Mouse (Mus musculus): ENCODE results near the gene Actn4.

The Actn4 gene

DNA sequence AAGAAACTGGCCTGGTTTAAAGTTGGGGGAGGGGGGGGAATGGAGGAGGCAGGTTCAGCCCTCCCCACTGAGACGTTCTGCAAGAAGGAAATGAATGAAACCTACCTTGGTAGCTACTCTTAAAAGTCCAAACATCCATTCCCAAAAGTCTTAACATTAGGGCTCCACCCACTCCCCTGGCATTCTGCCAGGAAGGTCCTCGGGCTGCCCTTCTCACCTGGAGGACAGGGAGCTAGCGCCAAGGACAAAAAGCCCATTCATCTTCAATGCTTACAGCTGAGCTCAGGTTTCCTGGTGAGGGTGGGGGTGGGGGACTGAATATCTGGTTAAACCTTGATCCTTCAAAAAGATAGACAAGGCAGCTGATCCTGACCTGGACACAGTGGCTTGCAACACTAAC is 32.8 kb downstream of the Actn4 start:
- ChIA-PET POLR2A (interaction anchor here (0.6 to 5.5 kb wide), 27 partner anchors 8 to 187 kb away, joined by 3 to 31 read pairs (median 4); partner anchors contain the start of genes Eif3k (in 2 of the 4), Map4k1 (in 2 of the 4), Actn4 (in 1 of the 4) and Capn12 (in 1 of the 4)), CTCF (interaction anchor here in 3 of 4 experiments (0.6 to 1.2 kb wide), 6 partner anchors 9 to 130 kb away, joined by 3 to 7 read pairs (median 4); no protein-coding TSS in a partner anchor)

DNA sequence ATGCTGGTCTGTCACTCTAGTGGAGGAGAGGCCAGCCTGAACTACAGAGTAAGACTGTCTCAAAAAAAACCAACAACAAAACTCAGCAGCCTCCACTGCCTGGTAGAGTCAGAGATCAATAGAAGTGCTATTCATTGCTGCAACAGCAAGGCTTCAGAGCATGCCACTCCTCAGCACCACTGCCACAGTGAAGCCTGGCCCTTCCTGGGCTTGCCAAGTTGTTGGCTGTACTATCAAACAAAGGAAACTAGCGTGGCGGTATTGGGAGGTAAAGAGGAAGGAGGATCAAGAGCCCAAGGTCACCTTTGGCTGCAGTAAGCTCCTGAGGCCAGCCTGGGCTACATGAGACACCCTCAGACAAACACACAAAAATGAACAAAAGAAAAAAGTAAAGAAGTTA is 36.0 kb downstream of the Actn4 start:
- ChIA-PET CTCF (interaction anchor here in 3 of 4 experiments (0.5 to 1.3 kb wide), 4 partner anchors 9 to 66 kb away, joined by 3 to 8 read pairs (median 4); no protein-coding TSS in a partner anchor), POLR2A (interaction anchor here (0.6 to 5.5 kb wide), 15 partner anchors 9 to 116 kb away, joined by 3 to 31 read pairs (median 3); no protein-coding TSS in a partner anchor)

DNA sequence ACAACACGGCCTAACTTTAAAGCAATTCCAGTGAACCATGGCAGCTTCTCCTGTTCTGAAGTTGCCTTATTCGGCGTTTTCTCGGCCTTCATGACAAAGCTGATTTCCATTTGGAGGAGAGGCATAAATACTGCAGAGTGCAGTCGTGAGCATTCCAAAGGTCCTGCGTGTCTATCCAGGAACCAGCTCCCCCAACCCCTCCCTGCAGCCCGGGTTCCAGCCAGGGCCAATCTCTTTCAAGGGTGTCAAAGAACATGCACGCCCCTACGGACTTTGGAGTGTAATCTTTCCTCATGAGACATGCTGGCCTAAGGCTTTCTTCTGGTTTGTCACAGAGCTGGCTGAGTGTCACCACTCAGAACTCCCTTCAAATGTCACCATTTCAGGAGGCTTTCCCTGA is 36.8 kb downstream of the Actn4 start:
- ChIA-PET POLR2A (interaction anchor here (0.8 to 5.5 kb wide), 13 partner anchors 9 to 115 kb away, joined by 3 to 31 read pairs (median 4); no protein-coding TSS in a partner anchor), CTCF (interaction anchor here in 3 of 4 experiments (0.5 to 1.3 kb wide), 6 partner anchors 8 to 198 kb away, joined by 3 to 8 read pairs (median 3); no protein-coding TSS in a partner anchor)

DNA sequence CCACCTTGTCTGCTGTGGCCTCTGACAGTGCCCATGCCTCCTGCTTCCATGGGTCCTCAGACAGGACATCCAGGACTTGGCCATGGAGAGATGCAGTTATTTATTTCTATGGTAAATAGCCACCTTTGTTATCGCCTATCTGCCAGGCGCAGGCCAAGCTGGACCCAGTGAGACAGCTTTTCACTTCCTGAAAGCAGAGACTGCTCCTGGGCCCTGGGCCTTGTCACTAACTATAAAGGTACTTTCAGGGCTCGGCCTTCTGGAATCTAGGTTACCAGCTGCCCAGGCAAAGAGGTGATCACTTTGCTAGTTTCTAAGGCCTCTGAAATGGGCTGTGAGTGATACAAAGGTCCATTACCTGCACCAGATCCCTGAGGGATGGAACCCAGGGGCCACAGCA is 37.3 kb downstream of the Actn4 start:
- POLR2A ChIA-PET = interaction anchor here in 3 of 4 experiments (0.8 to 5.5 kb wide), 16 partner anchors 7 to 115 kb away, joined by 3 to 31 read pairs (median 4); partner anchors contain the start of genes Eif3k (in 1 of the 3) and Map4k1 (in 1 of the 3)

DNA sequence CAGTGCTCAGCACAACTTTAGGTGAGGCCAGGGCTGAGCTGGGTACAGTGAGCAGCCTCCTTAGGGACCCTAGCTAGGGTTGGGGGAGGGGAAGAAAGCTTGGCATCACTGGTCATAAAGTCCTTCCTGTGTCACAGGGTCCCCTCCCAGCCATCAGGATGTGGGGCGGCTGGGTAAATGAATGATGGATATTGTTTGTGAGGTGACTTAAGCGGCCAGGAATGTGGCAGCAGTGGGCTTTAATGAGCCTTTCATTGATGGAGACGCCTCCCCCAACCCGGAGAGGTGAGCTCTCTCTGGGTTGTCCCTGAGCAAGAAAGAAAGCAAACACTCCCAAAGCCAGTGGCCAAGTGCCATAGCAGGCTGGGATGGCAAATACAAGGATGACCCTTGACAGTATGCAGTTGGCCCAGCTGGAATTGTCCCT is 38.3 kb downstream of the Actn4 start:
- POLR2A ChIA-PET = interaction anchor here in 3 of 4 experiments (0.6 to 4.5 kb wide), 23 partner anchors 8 to 183 kb away, joined by 3 to 26 read pairs (median 5); partner anchors contain the start of genes Capn12 (in 1 of the 3), Eif3k (in 1 of the 3), Map4k1 (in 1 of the 3) and Mrps12 (in 1 of the 3)
- CTCF ChIA-PET = interaction anchor here in 2 of 4 experiments (0.6 to 1.0 kb wide), 3 partner anchors 41 to 397 kb away, joined by 3 to 7 read pairs (median 4); no protein-coding TSS in a partner anchor

More for the DNA sequence above, 37.3 kb downstream of the Actn4 start:
- CTCF ChIA-PET = interaction anchor here in 3 of 4 experiments (0.6 to 1.3 kb wide), 4 partner anchors 8 to 131 kb away, joined by 3 to 8 read pairs (median 3); no protein-coding TSS in a partner anchor

DNA sequence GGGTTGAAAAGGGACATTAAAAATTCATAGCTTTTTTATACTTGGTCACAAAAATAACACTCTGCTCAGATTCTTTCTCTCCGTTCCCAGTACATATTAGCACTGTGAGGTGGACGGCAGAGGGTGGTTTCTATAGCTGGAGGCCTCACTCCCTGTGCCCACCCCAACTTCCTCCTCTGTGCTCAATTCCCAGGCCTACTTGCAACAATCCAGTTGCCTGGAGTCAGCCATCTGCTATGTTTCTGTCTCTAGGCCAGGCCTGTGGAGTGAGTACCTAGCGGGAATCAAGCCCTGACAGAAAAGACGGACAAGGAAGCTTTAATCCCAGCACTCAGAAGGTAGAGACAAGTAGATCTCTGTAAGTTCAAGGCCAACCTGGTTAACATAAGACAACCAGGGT is 39.5 kb downstream of the Actn4 start:
- POLR2A ChIA-PET = interaction anchor here (0.5 to 4.5 kb wide), 23 partner anchors 7 to 487 kb away, joined by 3 to 26 read pairs (median 4); partner anchors contain the start of genes Eif3k (in 1 of the 4) and Map4k1 (in 1 of the 4)
- CTCF ChIA-PET = interaction anchor here in 1 of 4 experiments (0.5 kb wide), 1 partner anchor 142 kb away, joined by 4 read pairs; no protein-coding TSS in a partner anchor

DNA sequence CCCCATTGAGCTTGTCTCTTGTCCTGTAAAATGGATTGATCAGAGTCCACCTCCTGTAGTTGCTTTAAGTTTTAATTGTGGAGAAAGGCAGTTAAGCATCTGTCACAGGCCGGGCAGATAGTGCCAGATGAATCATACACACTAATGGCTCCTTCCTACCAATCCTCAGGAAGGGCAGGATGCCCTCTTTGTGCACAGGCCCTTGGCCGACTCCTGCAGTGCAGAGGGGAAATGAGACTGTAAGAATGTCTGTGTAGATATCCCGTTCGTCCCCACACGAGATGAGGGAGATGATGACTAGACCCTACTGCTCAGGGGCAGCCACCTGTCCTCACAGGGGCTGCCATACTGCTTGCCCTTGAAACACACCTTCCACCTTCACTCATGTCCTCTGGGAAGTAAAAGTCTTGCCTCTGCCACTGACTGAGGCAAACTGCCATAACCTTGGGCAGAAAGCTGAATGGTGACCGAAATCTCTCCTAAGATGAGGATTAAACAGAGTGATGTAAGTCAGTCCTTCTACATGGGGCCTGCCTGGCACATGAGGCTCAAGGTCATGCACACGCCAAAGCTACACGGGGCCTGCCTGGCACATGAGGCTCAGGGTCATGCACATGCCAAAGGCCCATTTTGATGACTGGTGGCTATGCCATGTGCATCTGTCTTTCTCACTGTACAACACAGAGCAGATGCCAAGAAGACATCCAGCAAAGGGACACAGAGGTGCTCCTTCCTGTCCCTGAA is 40.2 kb downstream of the Actn4 start:
- POLR2A ChIA-PET = interaction anchor here in 3 of 4 experiments (0.6 to 4.5 kb wide), 23 partner anchors 9 to 130 kb away, joined by 3 to 26 read pairs (median 3); partner anchors contain the start of genes Eif3k (in 1 of the 3) and Map4k1 (in 1 of the 3)
- CTCF ChIA-PET = no interaction called here

DNA sequence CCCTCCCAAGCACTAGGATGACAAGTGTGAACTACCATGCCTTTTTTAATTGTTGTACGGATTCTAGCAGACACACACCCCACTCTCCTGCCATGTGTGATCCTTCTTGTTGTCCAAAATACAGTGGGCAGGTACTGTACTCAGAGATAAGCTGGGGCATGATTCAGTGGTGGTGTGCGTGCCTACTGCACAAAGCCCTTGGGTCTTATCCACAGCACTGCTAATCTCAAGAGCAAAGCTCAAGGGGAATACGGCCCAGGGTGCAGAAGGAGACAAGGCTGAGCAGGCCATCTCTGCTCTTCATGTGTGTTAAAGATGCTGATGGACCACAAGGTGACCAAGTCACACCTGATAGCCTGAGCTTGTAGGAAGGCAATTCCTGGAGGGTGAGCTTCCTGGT is 41.0 kb downstream of the Actn4 start:
- CTCF ChIA-PET = no interaction called here
- POLR2A ChIA-PET = interaction anchor here in 3 of 4 experiments (0.6 to 4.5 kb wide), 17 partner anchors 8 to 129 kb away, joined by 3 to 26 read pairs (median 3); partner anchors contain the start of gene Hnrnpl (in 1 of the 3)

DNA sequence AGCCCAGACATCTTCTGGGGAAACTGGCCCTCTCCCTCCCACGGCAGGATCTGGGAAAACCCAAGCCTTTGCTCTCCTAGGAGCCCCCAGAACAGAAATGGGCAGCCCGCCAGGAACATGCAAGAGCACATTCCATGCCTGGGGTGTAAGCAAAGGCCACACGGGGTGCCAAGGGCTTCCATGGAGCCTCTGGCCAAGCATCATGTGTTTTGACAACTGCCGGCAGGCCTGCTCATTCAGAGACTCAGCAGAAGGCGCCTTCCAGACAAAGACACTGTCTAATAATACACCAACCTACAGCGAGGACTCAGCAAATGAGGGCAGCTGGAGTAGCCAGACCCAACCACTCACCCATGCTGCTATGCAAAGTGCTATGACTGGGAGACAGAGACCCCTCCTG is 42.3 kb downstream of the Actn4 start:
- ChIA-PET POLR2A (interaction anchor here in 3 of 4 experiments (0.6 to 4.5 kb wide), 15 partner anchors 9 to 111 kb away, joined by 3 to 26 read pairs (median 4); partner anchors contain the start of gene Hnrnpl (in 1 of the 3)), CTCF (interaction anchor here in 2 of 4 experiments (0.6 to 1.7 kb wide), 4 partner anchors 13 to 1237 kb away, joined by 3 to 5 read pairs (median 3); no protein-coding TSS in a partner anchor)

DNA sequence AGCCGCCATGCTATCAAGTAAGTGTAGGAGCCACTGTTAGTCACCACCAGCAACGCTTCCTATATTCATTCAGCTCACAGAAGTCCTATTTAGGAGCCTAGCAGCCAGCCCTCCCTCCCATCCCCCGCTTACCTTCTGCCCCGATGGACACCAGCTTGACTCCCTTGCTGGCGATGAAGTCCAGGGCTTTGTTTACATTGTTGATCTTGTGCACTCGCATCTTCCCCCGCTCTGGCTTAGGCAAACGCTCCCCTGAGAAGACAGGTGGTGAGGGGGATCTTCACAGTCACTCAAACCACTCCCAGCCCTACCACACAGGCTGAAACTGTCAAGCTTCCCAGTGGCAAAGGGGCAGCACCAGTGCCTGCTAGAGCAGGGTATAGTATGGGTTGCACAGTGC is 43.6 kb downstream of the Actn4 start:
- CTCF ChIA-PET = interaction anchor here in 2 of 4 experiments (0.6 to 1.7 kb wide), 6 partner anchors 28 to 325 kb away, joined by 3 to 7 read pairs (median 4); no protein-coding TSS in a partner anchor
- POLR2A ChIA-PET = interaction anchor here in 3 of 4 experiments (0.5 to 5.3 kb wide), 19 partner anchors 9 to 1435 kb away, joined by 3 to 31 read pairs (median 4); partner anchors contain the start of genes Eif3k (in 2 of the 3), Map4k1 (in 2 of the 3) and Ech1 (in 1 of the 3)

DNA sequence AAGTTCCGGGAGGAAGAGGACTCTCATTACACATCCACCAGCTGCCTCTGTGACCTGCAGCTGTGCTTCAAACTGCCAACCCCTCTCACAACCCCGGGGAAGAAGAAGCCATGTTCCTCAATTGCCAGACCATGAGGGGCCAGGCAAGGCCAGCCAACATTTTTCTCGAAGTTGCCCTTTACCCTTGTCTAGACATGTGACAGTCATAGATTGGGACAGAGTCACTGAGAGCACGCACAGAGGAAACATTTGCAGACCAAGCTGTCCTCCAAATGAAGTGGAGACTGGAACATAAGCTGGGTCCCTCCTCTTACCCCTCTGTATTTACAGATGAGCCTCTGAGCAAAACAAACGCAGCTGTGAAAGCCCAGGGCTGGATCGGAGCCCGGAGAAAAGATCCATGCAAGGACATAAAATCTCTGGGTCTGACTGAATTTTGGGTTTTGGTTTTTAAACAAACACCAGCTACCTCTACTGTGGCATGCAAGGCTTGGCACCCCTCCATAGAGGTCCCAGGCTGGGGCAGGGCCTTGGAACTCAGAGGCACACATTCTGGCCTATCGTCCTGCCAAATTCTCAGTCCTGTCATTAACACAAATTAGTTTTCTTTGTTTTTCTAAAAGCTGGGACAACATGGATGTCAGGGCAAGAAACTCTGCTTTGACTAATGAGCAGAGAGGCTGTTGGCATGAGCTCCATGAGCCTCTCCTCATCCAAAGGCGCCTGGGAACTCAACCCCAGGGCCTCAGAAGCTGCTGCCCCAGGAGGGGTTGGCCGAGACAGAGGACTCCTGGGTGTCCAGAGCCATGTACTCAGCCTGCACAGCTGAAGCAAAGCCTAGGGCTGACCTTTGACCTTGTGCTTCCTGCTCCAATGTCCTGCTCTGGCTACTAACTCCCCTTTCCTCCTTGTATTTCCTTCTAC is 44.4 kb downstream of the Actn4 start:
- CTCF ChIA-PET = interaction anchor here (0.5 to 1.7 kb wide), 8 partner anchors 8 to 303 kb away, joined by 3 to 11 read pairs (median 4); no protein-coding TSS in a partner anchor
- POLR2A ChIA-PET = interaction anchor here in 3 of 4 experiments (0.5 to 5.3 kb wide), 29 partner anchors 9 to 152 kb away, joined by 3 to 31 read pairs (median 4); partner anchors contain the start of genes Eif3k (in 2 of the 3), Map4k1 (in 2 of the 3), Ech1 (in 1 of the 3) and Sirt2 (in 1 of the 3)

DNA sequence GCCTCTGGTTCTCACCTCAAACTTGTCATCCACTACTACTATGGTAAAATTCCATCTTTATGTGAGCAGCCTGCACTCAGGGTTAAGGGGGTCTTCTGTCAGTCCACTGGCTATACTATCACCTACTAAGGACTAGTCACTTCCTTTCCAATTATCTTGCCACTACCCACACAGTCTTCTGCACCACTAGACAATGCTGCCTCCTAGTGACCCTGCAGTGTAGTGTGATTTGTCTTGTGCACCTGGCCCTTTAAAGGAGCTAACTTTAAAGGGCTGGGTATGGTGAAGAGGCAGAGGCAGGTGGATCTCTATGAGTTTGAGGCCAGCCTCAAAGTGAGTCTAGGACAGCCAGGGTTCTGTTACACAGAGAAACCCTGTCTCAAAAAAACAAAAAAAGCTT is 45.6 kb downstream of the Actn4 start:
- ChIA-PET POLR2A (interaction anchor here (0.6 to 5.3 kb wide), 20 partner anchors 8 to 150 kb away, joined by 3 to 31 read pairs (median 4); partner anchors contain the start of genes Capn12 (in 1 of the 4), Eif3k (in 1 of the 4), Map4k1 (in 1 of the 4) and Sirt2 (in 1 of the 4)), CTCF (interaction anchor here (0.6 to 1.7 kb wide), 25 partner anchors 9 to 418 kb away, joined by 3 to 10 read pairs (median 3); partner anchors contain the start of genes Mrps12 (in 1 of the 4) and Sars2 (in 1 of the 4))

DNA sequence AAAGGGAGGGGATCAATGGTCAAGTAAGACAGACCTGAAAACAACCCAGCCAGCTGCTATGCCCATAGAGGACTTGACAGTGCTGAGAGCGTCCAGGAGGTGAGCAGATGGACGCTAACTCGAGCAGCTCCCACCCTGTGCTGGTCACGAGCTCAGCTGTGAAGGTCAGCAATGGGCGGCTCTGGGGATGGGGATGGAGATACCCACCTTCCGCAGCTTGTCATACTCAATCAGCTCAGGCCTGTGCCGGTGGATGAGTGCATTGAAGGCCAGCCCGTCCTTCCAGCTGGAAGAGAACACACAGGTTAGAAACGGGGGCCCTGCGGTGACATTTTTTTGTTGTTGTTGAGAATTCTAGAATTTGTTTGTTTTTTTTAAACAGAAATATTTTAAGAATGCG is 49.0 kb downstream of the Actn4 start:
- POLR2A ChIA-PET = interaction anchor here in 3 of 4 experiments (0.7 to 1.2 kb wide), 6 partner anchors 9 to 68 kb away, joined by 3 to 7 read pairs (median 3); partner anchors contain the start of genes Eif3k (in 1 of the 3) and Map4k1 (in 1 of the 3)
- CTCF ChIA-PET = interaction anchor here in 2 of 4 experiments (0.7 to 1.0 kb wide), 2 partner anchors 16 to 21 kb away, joined by 3 read pairs; no protein-coding TSS in a partner anchor

DNA sequence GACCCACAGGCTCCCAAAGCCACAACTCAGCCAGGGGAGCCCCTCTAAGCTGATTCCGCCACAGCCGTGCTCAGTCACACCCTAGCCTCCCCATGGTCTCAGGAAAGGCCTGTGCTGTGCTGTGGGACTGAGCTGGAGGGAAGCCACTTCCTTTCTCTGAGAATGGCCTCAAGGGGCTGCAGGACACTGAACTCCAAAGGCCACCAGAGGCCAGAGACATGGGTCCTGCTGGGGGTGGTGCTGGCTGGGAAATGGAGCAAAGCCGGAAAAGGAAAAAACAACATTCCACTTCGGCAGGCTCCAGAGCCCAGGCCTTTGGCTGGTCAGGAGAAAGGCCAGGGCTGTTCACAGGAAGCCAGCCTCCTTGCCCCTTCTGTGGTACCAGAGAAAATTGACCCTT is 50.5 kb downstream of the Actn4 start:
- ChIA-PET POLR2A (interaction anchor here in 3 of 4 experiments (0.5 to 3.9 kb wide), 9 partner anchors 8 to 47 kb away, joined by 3 to 15 read pairs (median 3); no protein-coding TSS in a partner anchor), CTCF (no interaction called here)

DNA sequence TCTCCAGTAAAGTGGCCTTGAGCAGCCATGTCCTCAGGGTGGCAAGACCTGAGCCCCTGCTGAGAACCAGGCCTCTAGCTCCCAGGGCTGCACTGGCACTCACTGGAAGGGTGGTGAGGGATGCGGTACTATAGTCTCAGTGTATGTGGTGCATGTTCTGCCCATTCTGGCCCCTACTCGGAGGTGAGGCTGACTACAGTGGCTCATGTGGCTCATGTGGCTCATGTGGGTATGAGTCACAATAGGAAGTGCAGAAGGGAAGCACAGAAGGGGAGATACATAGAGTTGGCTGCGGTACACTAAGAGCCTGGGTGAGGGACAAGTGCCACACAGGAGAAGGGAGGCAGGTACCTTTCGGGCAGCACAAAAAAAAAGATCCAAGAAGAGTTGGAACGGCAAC is 54.9 kb downstream of the Actn4 start:
- ChIA-PET POLR2A (interaction anchor here in 1 of 4 experiments (2.5 kb wide), 1 partner anchor 14 kb away, joined by 13 read pairs; no protein-coding TSS in a partner anchor), CTCF (no interaction called here)

DNA sequence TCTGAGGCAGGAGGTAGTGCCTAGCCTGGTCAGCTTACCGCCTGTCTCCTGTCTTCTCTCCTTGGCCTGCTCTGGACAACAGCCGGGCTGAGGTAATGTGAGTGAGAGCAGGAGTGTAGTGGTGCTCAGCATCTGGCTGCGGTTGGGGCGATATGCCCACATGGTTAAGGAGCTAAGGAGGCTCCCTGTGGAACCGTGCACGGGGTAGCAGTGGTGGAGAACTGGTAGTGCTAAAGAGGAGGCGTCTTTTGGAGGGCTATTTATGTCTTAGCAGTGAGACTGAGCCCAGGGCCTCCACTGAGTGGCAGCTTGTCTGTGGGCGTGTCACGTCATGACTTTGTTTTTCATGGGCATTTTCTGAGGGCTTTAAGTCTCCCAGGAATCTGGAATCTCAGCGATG is 58.4 kb downstream of the Actn4 start:
- ChIA-PET CTCF (interaction anchor here in 2 of 4 experiments (0.9 to 1.0 kb wide), 2 partner anchors 13 kb away, joined by 3 read pairs; no protein-coding TSS in a partner anchor), POLR2A (interaction anchor here in 3 of 4 experiments (0.6 to 2.2 kb wide), 7 partner anchors 8 to 94 kb away, joined by 3 to 12 read pairs (median 4); partner anchors contain the start of genes Eif3k (in 1 of the 3) and Map4k1 (in 1 of the 3))
